Mouse (Mus musculus): ENCODE measurements around the gene Madcam1. TPM values are rescaled to one million over a fixed set of nuclear protein-coding genes. Genes with fewer than 3 reads are reported as not detected.

Madcam1 gene
- polyA plus RNA-seq (2021), result not detected

GRCm38 (mm10) chr10:79664131-79664665, at the start of gene Madcam1:
Gene Madcam1, plus strand, starts transcription at chr10:79664559.
- ChIA-PET POLR2A (no interaction called here), CTCF (interaction anchor here (1.6 kb wide), 1 partner anchor 69 kb away, joined by 7 read pairs; no protein-coding TSS in a partner anchor)
- ATAC-seq (peak; percentile 55), DNase-seq (ENCODE audit: low read depth, low spot score) (no peak)
- no peaks in the 10 kb centered on the region for H3K27me3 ChIP-seq
- in situ Hi-C loops (cut with MboI; ENCODE audit: low pct_unique_long_range_greater_than_20kb), result no loop called here
- TF ChIP-seq CTCF (IDR thresholded peaks at IDR 0.05), result no peak

GRCm38 (mm10) chr10:79615860-79616259, 48.5 kb upstream of the Madcam1 start:
- ATAC-seq (no peak), DNase-seq (ENCODE audit: low read depth, low spot score) (no peak)
- no peak for TF ChIP-seq CTCF (IDR thresholded peaks at IDR 0.05)
- in situ Hi-C loops (cut with MboI; ENCODE audit: low pct_unique_long_range_greater_than_20kb), result no loop called here
- ChIA-PET CTCF (no interaction called here), POLR2A (no interaction called here)
- peaks cover 39% of the 10 kb centered on the region for H3K27me3 ChIP-seq

GRCm38 (mm10) chr10:79616376-79616775, 48.0 kb upstream of the Madcam1 start:
- no peak for DNase-seq (ENCODE audit: low read depth, low spot score)
- no peak for TF ChIP-seq CTCF (IDR thresholded peaks at IDR 0.05)
- ChIA-PET CTCF (no interaction called here), POLR2A (no interaction called here)
- H3K27me3 ChIP-seq, result peaks cover 42% of the 10 kb centered on the region
- in situ Hi-C loops (cut with MboI; ENCODE audit: low pct_unique_long_range_greater_than_20kb), result no loop called here
- ATAC-seq, result no peak

GRCm38 (mm10) chr10:79623950-79624349, 40.4 kb upstream of the Madcam1 start:
- POLR2A ChIA-PET, result no interaction called here
- DNase-seq (ENCODE audit: low read depth, low spot score) (no peak), ATAC-seq (no peak)
- in situ Hi-C loops (cut with MboI; ENCODE audit: low pct_unique_long_range_greater_than_20kb), result no loop called here
- TF ChIP-seq CTCF (IDR thresholded peaks at IDR 0.05), result no peak
- peaks cover 43% of the 10 kb centered on the region for H3K27me3 ChIP-seq
- CTCF ChIA-PET, result no interaction called here

GRCm38 (mm10) chr10:79625398-79625797, 39.0 kb upstream of the Madcam1 start:
- no peak for TF ChIP-seq CTCF (IDR thresholded peaks at IDR 0.05)
- ATAC-seq (no peak), DNase-seq (ENCODE audit: low read depth, low spot score) (no peak)
- ChIA-PET CTCF (no interaction called here), POLR2A (no interaction called here)
- peaks cover 38% of the 10 kb centered on the region for H3K27me3 ChIP-seq
- in situ Hi-C loops (cut with MboI; ENCODE audit: low pct_unique_long_range_greater_than_20kb), result no loop called here

- DNase-seq (ENCODE audit: low read depth, low spot score) (no peak), ATAC-seq (peak; percentile 28)
- TF ChIP-seq CTCF (IDR thresholded peaks at IDR 0.05), result no peak
- ChIA-PET CTCF (no interaction called here), POLR2A (no interaction called here)
- in situ Hi-C loops (cut with MboI; ENCODE audit: low pct_unique_long_range_greater_than_20kb), result no loop called here
- peaks cover 33% of the 10 kb centered on the region for H3K27me3 ChIP-seq
Measured at GRCm38 (mm10) chr10:79626156-79626555, 38.2 kb upstream of the Madcam1 start.

- ChIA-PET POLR2A (no interaction called here), CTCF (no interaction called here)
- no peak for TF ChIP-seq CTCF (IDR thresholded peaks at IDR 0.05)
- H3K27me3 ChIP-seq, result peaks cover 17% of the 10 kb centered on the region
- in situ Hi-C loops (cut with MboI; ENCODE audit: low pct_unique_long_range_greater_than_20kb), result no loop called here
- DNase-seq (ENCODE audit: low read depth, low spot score) (no peak), ATAC-seq (no peak)
Measured at GRCm38 (mm10) chr10:79628377-79628776, 36.0 kb upstream of the Madcam1 start.

GRCm38 (mm10) chr10:79631432-79631831, 32.9 kb upstream of the Madcam1 start:
- no peak for TF ChIP-seq CTCF (IDR thresholded peaks at IDR 0.05)
- ChIA-PET CTCF (no interaction called here), POLR2A (no interaction called here)
- in situ Hi-C loops (cut with MboI; ENCODE audit: low pct_unique_long_range_greater_than_20kb), result no loop called here
- DNase-seq (ENCODE audit: low read depth, low spot score) (no peak), ATAC-seq (no peak)
- H3K27me3 ChIP-seq, result peaks cover 8% of the 10 kb centered on the region

GRCm38 (mm10) chr10:79633006-79633777, 31.2 kb upstream of the Madcam1 start:
- ChIA-PET CTCF (no interaction called here), POLR2A (no interaction called here)
- peaks cover 19% of the 10 kb centered on the region for H3K27me3 ChIP-seq
- no peak for ATAC-seq
- TF ChIP-seq CTCF (IDR thresholded peaks at IDR 0.05), result no peak
- DNase-seq (ENCODE audit: low read depth, low spot score), result no peak
- in situ Hi-C loops (cut with MboI; ENCODE audit: low pct_unique_long_range_greater_than_20kb), result no loop called here

GRCm38 (mm10) chr10:79636287-79636686, 28.1 kb upstream of the Madcam1 start:
- in situ Hi-C loops (cut with MboI; ENCODE audit: low pct_unique_long_range_greater_than_20kb), result no loop called here
- TF ChIP-seq CTCF (IDR thresholded peaks at IDR 0.05), result no peak
- DNase-seq (ENCODE audit: low read depth, low spot score) (no peak), ATAC-seq (no peak)
- H3K27me3 ChIP-seq, result peaks cover 41% of the 10 kb centered on the region
- CTCF ChIA-PET, result no interaction called here
- POLR2A ChIA-PET, result no interaction called here

- POLR2A ChIA-PET, result interaction anchor here (0.6 kb wide), 1 partner anchor 15 kb away, joined by 3 read pairs; no protein-coding TSS in a partner anchor
- in situ Hi-C loops (cut with MboI; ENCODE audit: low pct_unique_long_range_greater_than_20kb), result no loop called here
Measured at GRCm38 (mm10) chr10:79637128-79638110, 26.9 kb upstream of the Madcam1 start, which contains the start of gene Shc2. Gene Shc2, minus strand, starts transcription at chr10:79637918.

More at GRCm38 (mm10) chr10:79637128-79638110, 26.9 kb upstream of the Madcam1 start, which contains the start of gene Shc2:
- ATAC-seq (no peak), DNase-seq (ENCODE audit: low read depth, low spot score) (no peak)
- peaks cover 42% of the 10 kb centered on the region for H3K27me3 ChIP-seq
- CTCF ChIA-PET, result no interaction called here
- no peak for TF ChIP-seq CTCF (IDR thresholded peaks at IDR 0.05)
